Mouse (Mus musculus) small intestine, adult 2 months (tissue): ENCODE measurements at regions not wholly inside any gene's neighbourhood (a gene's known extent, or its start where the extent isn't known, plus 50 kb on each side); places are given as distances from the start of the nearest gene placed in this dataset.

Experiments used
- H3K27ac ChIP-seq: fragments of 200-500 bp; 2 replicates; pipeline ENCODE4 v1.5.1; 2012; ENCODE audit warnings: low read depth, low read length, control low read depth, inconsistent platforms; ENCODE audit not compliant: insufficient read depth
- H3K27me3 ChIP-seq: fragments of 200-500 bp; 2 replicates; pipeline ENCODE4 v1.6.1; 2012; ENCODE audit warnings: mild to moderate bottlenecking, moderate library complexity, low read length, inconsistent platforms; ENCODE audit not compliant: control insufficient read depth, insufficient read depth
- H3K36me3 ChIP-seq: fragments of 200-500 bp; 2 replicates; pipeline ENCODE4 v1.6.1; 2012; ENCODE audit warnings: mild to moderate bottlenecking, low read length, control low read depth, inconsistent platforms; ENCODE audit not compliant: control insufficient read depth, insufficient read depth
- H3K4me1 ChIP-seq: fragments of 200-500 bp; 2 replicates; pipeline ENCODE4 v1.6.1; 2012; ENCODE audit warnings: low read length, inconsistent platforms, mixed read lengths; ENCODE audit not compliant: control insufficient read depth, insufficient read depth, insufficient read length
- H3K4me3 ChIP-seq: fragments of 200-500 bp; 2 replicates; pipeline ENCODE4 v1.5.1; 2012; ENCODE audit warnings: low read depth, mild to moderate bottlenecking, control low read depth, inconsistent platforms, low read length, moderate library complexity
- CTCF ChIP-seq: fragments of 200-500 bp; IDR thresholded peaks from 2 replicates; pipeline ENCODE4 v1.5.1; 2012; ENCODE audit warnings: low read depth, mild to moderate bottlenecking, control low read depth, inconsistent platforms, low read length, moderate library complexity, mixed read lengths; ENCODE audit not compliant: insufficient replicate concordance, insufficient read length; ENCODE audit errors: extremely low read depth
- POLR2A ChIP-seq: fragments of 200-500 bp; IDR thresholded peaks from 2 replicates; pipeline ENCODE4 v1.6.1; 2012; ENCODE audit warnings: low read depth, mild to moderate bottlenecking, control low read depth, inconsistent platforms, low read length, moderate library complexity
- WGBS: fragments of 180-500 bp; shearing (Covaris S2); methylation state at CpG from one replicate; pipeline ENCODE4 v1.1.7; 2018; 5-methylcytosine and 5-hydroxymethylcytosine counted together

GRCm38 (mm10) chr3:17772886-17773285 lies 175.3 kb upstream of the Cypt12 start:
- no peak for TF ChIP-seq POLR2A
- no peak for TF ChIP-seq CTCF
- Histone ChIP-seq H3K4me3 (no peak overlapping the region), H3K27me3 (no peaks in the 10 kb centered on the region), H3K36me3 (no peaks in the 10 kb centered on the region), H3K27ac (no peak overlapping the region), H3K4me1 (no peaks in the 10 kb centered on the region)
- 80% methylated on average over 1 of the region's 1 CpGs for WGBS

GRCm38 (mm10) chr3:17779152-17779551 lies 169.1 kb upstream of the Cypt12 start:
- WGBS = 76% methylated on average over 3 of the region's 3 CpGs
- H3K27me3 ChIP-seq = no peaks in the 10 kb centered on the region
- TF ChIP-seq CTCF = no peak
- TF ChIP-seq POLR2A = no peak

GRCm38 (mm10) chr3:17784076-17784475 lies 164.1 kb upstream of the Cypt12 start:
- WGBS = 72% methylated on average over 3 of the region's 3 CpGs
- Histone ChIP-seq H3K4me1 (peaks cover 3% of the 10 kb centered on the region; the same call in 1 of the 2 replicates), H3K4me3 (no peak overlapping the region), H3K27me3 (peaks cover 17% of the 10 kb centered on the region; the same call in 1 of the 2 replicates), H3K27ac (no peak overlapping the region), H3K36me3 (no peaks in the 10 kb centered on the region)
- TF ChIP-seq CTCF (no peak), POLR2A (no peak)

More at GRCm38 (mm10) chr3:17779152-17779551, 169.1 kb upstream of the Cypt12 start:
- Histone ChIP-seq H3K27ac (no peak overlapping the region), H3K4me1 (no peaks in the 10 kb centered on the region), H3K36me3 (no peaks in the 10 kb centered on the region), H3K4me3 (no peak overlapping the region)

- Histone ChIP-seq H3K27me3 (peaks cover 17% of the 10 kb centered on the region; the same call in 1 of the 2 replicates), H3K27ac (no peak overlapping the region), H3K36me3 (no peaks in the 10 kb centered on the region), H3K4me3 (no peak overlapping the region), H3K4me1 (peaks cover 3% of the 10 kb centered on the region; the same call in 1 of the 2 replicates)
- 61% methylated on average over 3 of the region's 3 CpGs for WGBS
- TF ChIP-seq POLR2A (no peak), CTCF (no peak)
Measured at GRCm38 (mm10) chr3:17784587-17784986, 163.6 kb upstream of the Cypt12 start.

GRCm38 (mm10) chr3:17785106-17786022 lies 162.8 kb upstream of the Cypt12 start:
- Histone ChIP-seq H3K27me3 (peaks cover 17% of the 10 kb centered on the region; the same call in 1 of the 2 replicates), H3K36me3 (no peaks in the 10 kb centered on the region), H3K4me1 (peaks cover 3% of the 10 kb centered on the region; the same call in 1 of the 2 replicates), H3K4me3 (peak overlapping the region; percentile 18; the same call in 1 of the 2 replicates), H3K27ac (no peak overlapping the region)
- no peak for TF ChIP-seq POLR2A
- no peak for TF ChIP-seq CTCF
- 26% methylated on average over 21 of the region's 21 CpGs for WGBS

- 5% methylated on average over 56 of the region's 56 CpGs for WGBS
- H3K4me1 ChIP-seq = peaks cover 3% of the 10 kb centered on the region; the same call in 1 of the 2 replicates
- peak overlapping the region; percentile 18 for H3K4me3 ChIP-seq
- H3K27me3 ChIP-seq = peaks cover 17% of the 10 kb centered on the region; the same call in 1 of the 2 replicates
- H3K27ac ChIP-seq = peak overlapping the region; percentile 1; the same call in 1 of the 2 replicates
- no peak for TF ChIP-seq POLR2A
- TF ChIP-seq CTCF = no peak
- no peaks in the 10 kb centered on the region for H3K36me3 ChIP-seq
Measured at GRCm38 (mm10) chr3:17786023-17786720, 162.0 kb upstream of the Cypt12 start.
